Mouse (Mus musculus) layer of hippocampus, adult 18-20 months (tissue): Measurements from ENCODE around the gene Eif4a1. TPM values are rescaled to one million over a fixed set of nuclear protein-coding genes. Genes with fewer than 3 reads are reported as not detected.
"Not testable (repeated sequence)": the region's sequence is repeated elsewhere in the genome, so short reads cannot be mapped to it uniquely, and the experiment has no call there.

Experiments
- DNase-seq, 2 experiments: peaks; one replicate each; pipeline ENCODE4 v3.0.0; 2022; ENCODE audit warnings: low spot score in 2 of 2
- long read RNA-seq: library from polyadenylated mRNA; stranded (forward); transcript quantifications from one replicate; pipeline ENCODE4 v2.0.0, GENCODE M21; 2021
- total RNA-seq, 2 experiments: library from RNA; stranded (reverse); gene quantifications; 2 replicates each; pipeline ENCODE4 v1.2.3; 2021

The Eif4a1 gene
- total RNA-seq: 100 to 1,000 TPM; 325 to 357 TPM
- long read RNA-seq, transcript Eif4a1-213 (11 exons, 1,774 nt): major isoform, 161 of 187 reads
- long read RNA-seq, partial matches to known transcripts: 12 of 187 reads
- long read RNA-seq, other reads (novel, unspliced or antisense): 13 of 187 reads

- DNase-seq: peak; percentile 100
Measured at GRCm38 (mm10) chr11:69672211-69672706, at the start of gene Eif4a1. Gene Eif4a1 (minus strand): TSS chr11:69672423.

- DNase-seq: no peak
Measured at GRCm38 (mm10) chr11:69720852-69721251, 48.6 kb upstream of the Eif4a1 start.

- DNase-seq: no peak
Measured at GRCm38 (mm10) chr11:69719423-69719822, 47.2 kb upstream of the Eif4a1 start.

GRCm38 (mm10) chr11:69718661-69719060 lies 46.4 kb upstream of the Eif4a1 start:
- DNase-seq: no peak

GRCm38 (mm10) chr11:69716953-69717352 lies 44.7 kb upstream of the Eif4a1 start:
- DNase-seq: no peak

- peak in 1 of 2 experiments; percentile 21 for DNase-seq
Measured at GRCm38 (mm10) chr11:69715929-69716328, 43.7 kb upstream of the Eif4a1 start.

GRCm38 (mm10) chr11:69715482-69715881 lies 43.3 kb upstream of the Eif4a1 start:
- DNase-seq: peak in 1 of 2 experiments; percentile 9

- DNase-seq: no peak
Measured at GRCm38 (mm10) chr11:69714636-69715329, 42.6 kb upstream of the Eif4a1 start.

GRCm38 (mm10) chr11:69712954-69713672 lies 40.9 kb upstream of the Eif4a1 start:
- no peak for DNase-seq

GRCm38 (mm10) chr11:69711082-69711481 lies 38.9 kb upstream of the Eif4a1 start:
- no peak for DNase-seq

- DNase-seq: no peak
Measured at GRCm38 (mm10) chr11:69710470-69710869, 38.2 kb upstream of the Eif4a1 start.

- peak in 1 of 2 experiments; percentile 60 for DNase-seq
Measured at GRCm38 (mm10) chr11:69709554-69710446, 37.6 kb upstream of the Eif4a1 start.

GRCm38 (mm10) chr11:69708614-69709265 lies 36.5 kb upstream of the Eif4a1 start:
- no peak for DNase-seq

GRCm38 (mm10) chr11:69707873-69708381 lies 35.7 kb upstream of the Eif4a1 start:
- no peak for DNase-seq

GRCm38 (mm10) chr11:69707480-69707847 lies 35.2 kb upstream of the Eif4a1 start:
- no peak for DNase-seq

GRCm38 (mm10) chr11:69706775-69707479 lies 34.7 kb upstream of the Eif4a1 start:
- DNase-seq: peak in 1 of 2 experiments; percentile 24

GRCm38 (mm10) chr11:69704613-69705010 lies 32.4 kb upstream of the Eif4a1 start:
- DNase-seq: no peak

GRCm38 (mm10) chr11:69703814-69704612 lies 31.8 kb upstream of the Eif4a1 start:
- DNase-seq: no peak

GRCm38 (mm10) chr11:69703381-69703780 lies 31.2 kb upstream of the Eif4a1 start:
- DNase-seq: not testable (repeated sequence)
